Mouse (Mus musculus) left cerebral cortex, adult 6 months (tissue): ENCODE data around the gene Slc9a6. TPM values are rescaled to one million over a fixed set of nuclear protein-coding genes. Genes with fewer than 3 reads are reported as not detected.

Experiments
- long read RNA-seq, 2 experiments: library from polyadenylated mRNA; unstranded; transcript quantifications; one replicate each; pipeline ENCODE4 v2.0.0; 2019 to 2020
- polyA plus RNA-seq: library from polyadenylated mRNA; unstranded; fragments of <200 nt; fragmentation: Nextera tagmentation; gene quantifications from 2 replicates; pipeline ENCODE4 v1.2.3, GENCODE M21; 2021

Slc9a6 gene
- polyA plus RNA-seq = 14.7 and 19.8 TPM in 2 replicates
- long read RNA-seq, experiment 1, full-length matches to known transcripts = 86 of 217 reads
- long read RNA-seq, experiment 1, partial matches to known transcripts = 44 of 217 reads
- long read RNA-seq, experiment 1, other reads (novel, unspliced or antisense) = 87 of 217 reads
- long read RNA-seq, experiment 2, full-length matches to known transcripts = 8 of 40 reads
- long read RNA-seq, experiment 2, partial matches to known transcripts = 22 of 40 reads
- long read RNA-seq, experiment 2, other reads (novel, unspliced or antisense) = 10 of 40 reads

DNA sequence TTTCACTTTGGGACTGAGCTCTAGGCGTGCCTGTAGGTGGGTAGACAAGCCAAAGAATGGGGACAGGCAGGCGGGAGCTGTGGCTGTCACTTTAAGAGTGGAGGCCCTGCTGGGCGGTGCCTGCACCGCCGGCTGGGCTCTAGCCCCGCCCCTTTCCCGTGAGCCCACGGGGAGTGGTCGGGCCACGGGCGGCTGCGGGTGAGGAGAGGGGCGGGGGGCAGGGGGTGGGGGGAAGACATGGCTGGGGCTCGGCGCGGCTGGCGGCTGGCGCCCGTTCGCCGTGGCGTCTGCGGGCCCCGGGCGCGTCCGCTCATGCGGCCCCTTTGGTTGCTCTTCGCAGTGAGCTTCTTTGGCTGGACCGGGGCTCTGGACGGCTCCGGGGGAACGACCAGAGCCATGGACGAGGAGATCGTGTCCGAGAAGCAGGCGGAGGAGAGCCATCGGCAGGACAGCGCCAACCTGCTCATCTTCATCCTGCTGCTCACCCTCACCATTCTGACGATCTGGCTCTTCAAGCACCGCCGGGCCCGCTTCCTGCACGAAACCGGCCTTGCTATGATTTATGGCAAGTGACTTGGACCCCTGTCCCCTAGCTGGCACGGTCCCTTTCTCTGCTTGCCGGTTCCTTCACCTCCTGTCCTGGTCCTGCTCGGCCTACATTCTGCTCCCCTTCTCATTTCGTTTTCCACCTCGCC, at the start of gene Slc9a6:
Slc9a6 (plus strand) TSS at position 135 of the 695 bp plus-strand sequence.

DNA sequence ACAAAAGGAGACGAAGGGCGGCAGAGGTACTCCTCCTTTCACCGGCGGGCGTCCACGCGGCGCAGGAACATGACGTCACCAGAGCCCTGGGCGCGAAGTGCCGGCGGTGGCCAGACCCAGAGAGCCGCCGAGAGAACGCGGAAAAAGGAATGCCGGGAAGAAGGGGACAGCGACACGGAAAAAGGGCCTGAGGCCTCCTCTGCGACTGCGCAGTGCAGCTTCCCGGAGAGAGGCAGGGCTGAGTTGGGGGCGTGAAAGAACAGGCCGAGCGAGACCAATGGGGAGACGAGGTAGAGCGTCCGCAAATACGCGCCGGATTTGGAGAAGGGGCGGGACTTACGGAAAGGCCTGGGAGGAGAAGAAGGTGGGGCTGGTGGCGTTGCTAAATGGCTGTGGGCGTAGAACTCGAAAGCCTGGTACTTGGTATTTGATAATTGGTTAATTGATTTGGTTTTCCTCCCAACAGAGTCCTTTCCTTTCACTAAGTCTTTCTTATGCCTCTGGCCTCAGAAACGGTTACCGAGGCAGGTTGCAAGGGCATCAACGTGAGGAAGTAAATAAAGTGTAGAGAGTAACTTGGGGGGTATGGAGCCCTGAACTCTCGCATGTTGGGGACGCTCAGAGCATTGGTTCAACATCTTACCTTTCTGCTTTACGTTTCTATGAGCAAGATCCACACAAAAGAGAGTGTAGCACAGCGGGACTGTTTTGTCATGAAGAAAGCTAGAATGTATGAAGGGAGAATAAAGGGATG, 11.5 kb upstream of the Slc9a6 start, which contains the start of gene Mmgt1:
Mmgt1 (minus strand) TSS at position 183 of the 754 bp plus-strand sequence.

Other genes with a start within 250 kb of the Slc9a6 start
- gene Smim10l2a, start 235.2 kb upstream of the Slc9a6 start, polyA plus RNA-seq = 16.1 and 19.0 TPM in 2 replicates
- 0.88 TPM in 1 of 2 replicates, not detected in the other for gene Gm2174, start 161.8 kb upstream of the Slc9a6 start, polyA plus RNA-seq
- 3.0 and 4.2 TPM in 2 replicates for gene Ints6l, start 154.9 kb upstream of the Slc9a6 start, polyA plus RNA-seq
- gene Gm10477, start 85.0 kb upstream of the Slc9a6 start, polyA plus RNA-seq = not detected in 2 replicates
- not detected in 2 replicates for gene Gm648, start 60.2 kb upstream of the Slc9a6 start, polyA plus RNA-seq
- gene Mmgt1, start 11.7 kb upstream of the Slc9a6 start, polyA plus RNA-seq = 15.2 and 19.2 TPM in 2 replicates
- 48.0 and 57.4 TPM in 2 replicates for gene Fhl1, start 122.0 kb downstream of the Slc9a6 start, polyA plus RNA-seq
- gene Map7d3, start 212.6 kb downstream of the Slc9a6 start, polyA plus RNA-seq = 0.04 TPM in 1 of 2 replicates, not detected in the other